Mouse (Mus musculus) liver, adult (tissue): Measurements from ENCODE around the gene Gapt.
A peak's percentile ranks its signal among the peaks of the same experiment; 100 is the strongest.

ENCODE experiments used
- GATA4 ChIP-seq: IDR thresholded peaks from 2 replicates; pipeline ENCODE4 v1.6.1; 2014; ENCODE audit warnings: mild to moderate bottlenecking, low read length; ENCODE audit not compliant: insufficient replicate concordance

The Gapt gene

DNA sequence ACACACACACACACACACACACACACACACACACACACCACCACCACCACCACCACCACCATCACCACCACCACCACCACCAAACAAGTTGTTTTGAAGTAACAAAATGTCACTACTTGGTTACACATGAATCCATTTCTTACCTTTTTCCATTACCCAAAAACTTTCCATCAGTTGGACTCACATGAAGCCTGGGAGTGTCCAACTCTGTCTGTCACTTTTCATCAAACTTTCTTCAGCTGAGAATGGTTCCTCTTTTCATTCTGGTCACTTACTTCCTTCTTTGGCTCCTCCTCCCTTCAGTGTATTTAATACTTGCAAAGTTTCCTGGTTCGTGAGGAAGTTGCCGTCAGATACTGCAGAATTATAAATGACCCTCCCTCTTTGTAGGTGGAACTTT, at the start of gene Gapt:
Gene Gapt (minus strand): TSS at position 259 of the 400 bp plus-strand sequence.
- TF ChIP-seq GATA4: no peak

DNA sequence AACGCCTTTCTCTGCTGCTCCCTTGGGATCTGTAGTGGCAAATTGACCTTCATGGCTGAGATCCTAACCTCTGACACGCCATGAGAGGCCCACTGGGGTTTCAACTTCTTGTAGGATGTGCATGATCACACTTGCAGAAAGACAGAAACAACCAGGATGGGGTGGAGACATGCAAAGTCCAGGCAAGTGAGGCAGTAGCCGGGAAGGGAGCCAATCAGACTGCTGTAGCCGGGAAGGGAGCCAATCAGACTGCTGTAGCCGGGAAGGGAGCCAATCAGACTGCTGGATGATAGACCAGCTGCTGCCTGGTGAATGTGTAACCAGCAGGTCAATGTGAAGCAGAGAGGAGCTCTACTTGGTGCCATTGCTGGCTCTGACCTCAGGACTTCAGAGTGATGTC, 49.2 kb upstream of the Gapt start:
- TF ChIP-seq GATA4: no peak

DNA sequence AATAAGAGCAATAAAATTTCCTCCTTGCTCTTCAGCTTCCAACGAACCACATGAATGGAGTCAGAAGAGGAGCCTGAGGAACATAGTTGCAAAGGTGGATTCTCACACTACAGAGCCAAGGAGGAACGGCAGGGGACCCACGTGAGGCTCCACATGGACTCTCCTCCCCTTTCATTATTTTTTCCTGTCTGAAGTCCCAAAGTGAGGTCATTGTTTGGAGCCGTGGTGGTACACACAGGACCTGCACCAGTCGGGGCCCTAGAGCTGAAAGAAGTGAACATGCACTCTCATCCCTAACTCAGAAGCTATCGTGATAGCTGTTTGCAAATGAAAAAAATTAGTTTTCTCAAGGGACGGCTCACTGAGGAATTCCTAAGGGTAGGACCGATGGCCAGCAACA, 47.1 kb upstream of the Gapt start:
- TF ChIP-seq GATA4: no peak

DNA sequence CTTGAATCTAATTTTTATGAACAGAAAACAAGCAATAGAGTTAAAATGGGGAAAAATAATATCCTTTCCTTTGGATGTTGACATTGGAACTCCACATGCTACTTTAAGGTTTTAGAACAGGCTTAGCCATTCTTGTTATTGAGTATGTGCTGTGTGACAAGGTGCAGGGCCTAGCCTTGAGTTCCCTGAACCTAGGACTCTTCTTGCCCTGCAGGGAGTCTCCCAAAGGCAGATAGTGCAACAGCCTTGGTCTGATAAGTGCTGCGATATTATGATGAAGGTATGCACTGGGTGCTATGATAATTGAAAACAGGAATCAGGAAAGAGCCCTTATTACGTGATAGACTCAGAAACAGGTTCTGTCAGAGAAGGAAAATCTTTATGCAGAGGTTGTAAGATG, 44.9 kb upstream of the Gapt start:
- TF ChIP-seq GATA4: no peak

- TF ChIP-seq GATA4: no peak
Measured at GRCm38 (mm10) chr13:110401443-110401842, 44.4 kb upstream of the Gapt start.

DNA sequence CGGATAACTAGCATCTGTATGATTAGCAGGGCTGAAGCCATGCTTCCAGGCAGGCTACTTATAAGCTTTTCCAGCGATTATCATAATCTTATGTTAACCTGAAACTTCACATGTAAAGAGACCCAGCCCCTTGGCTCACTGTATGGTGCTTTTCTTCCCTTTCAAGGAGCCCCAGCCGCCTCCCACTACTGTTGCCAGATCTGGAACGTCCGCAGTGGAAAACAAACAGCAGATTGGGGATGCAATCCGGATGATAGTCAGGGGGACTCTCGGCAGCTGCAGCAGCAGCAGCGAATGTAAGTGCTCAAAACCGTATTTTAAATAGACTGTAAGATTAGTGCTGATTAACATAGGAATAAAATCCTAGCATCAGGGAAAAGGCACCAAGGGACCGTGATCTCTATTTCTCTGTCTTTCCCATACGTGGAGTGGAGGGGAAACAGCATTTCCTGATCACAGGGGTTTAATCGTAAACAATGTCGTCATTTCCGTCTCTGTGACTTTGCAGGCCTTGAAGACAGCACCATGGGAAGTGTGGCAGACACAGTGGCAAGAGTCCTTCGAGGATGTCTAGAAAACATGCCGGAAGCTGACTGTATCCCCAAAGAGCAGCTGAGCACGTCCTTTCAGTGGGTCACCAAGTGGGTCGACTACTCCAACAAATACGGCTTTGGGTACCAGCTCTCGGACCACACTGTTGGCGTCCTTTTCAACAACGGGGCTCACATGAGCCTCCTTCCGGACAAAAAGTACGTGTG, 41.7 kb upstream of the Gapt start:
- no peak for TF ChIP-seq GATA4

GRCm38 (mm10) chr13:110397750-110398149, 40.8 kb upstream of the Gapt start:
- TF ChIP-seq GATA4: no peak

GRCm38 (mm10) chr13:110395916-110396685, 39.1 kb upstream of the Gapt start:
- no peak for TF ChIP-seq GATA4

DNA sequence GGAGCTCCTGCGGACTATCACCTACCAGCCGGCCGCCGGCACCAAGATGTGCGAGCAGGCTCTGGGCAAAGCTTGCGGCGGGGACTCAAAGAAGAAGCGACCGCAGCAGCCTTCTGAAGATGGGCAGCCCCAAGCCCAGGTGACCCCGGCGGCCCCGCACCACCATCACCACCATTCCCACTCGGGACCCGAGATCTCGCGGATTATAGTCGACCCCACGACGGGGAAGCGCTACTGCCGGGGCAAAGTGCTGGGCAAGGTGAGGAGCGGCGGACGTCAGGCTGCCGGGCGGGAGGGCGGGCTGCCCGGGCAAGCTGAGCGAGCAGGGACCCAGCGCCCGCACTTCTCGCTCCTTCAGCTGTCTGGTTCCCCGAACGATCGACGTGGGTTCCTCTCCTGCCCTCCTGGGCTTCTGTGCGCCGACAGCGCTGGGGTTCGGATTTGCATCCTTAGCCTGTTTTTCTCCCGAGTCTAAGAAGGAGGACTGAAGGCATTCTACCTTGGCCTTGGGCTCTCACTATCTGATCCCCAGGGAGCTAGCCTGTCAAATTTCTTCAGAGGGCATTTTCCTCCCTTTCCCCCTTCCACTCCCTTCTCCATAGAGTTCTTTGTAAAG, 38.3 kb upstream of the Gapt start:
- TF ChIP-seq GATA4: no peak

- peak; percentile 97; the same call in 1 of the 2 replicates for TF ChIP-seq GATA4
Measured at GRCm38 (mm10) chr13:110394291-110395178, 37.5 kb upstream of the Gapt start, which contains the start of gene Plk2. Gene Plk2, plus strand, starts transcription at chr13:110395046.

DNA sequence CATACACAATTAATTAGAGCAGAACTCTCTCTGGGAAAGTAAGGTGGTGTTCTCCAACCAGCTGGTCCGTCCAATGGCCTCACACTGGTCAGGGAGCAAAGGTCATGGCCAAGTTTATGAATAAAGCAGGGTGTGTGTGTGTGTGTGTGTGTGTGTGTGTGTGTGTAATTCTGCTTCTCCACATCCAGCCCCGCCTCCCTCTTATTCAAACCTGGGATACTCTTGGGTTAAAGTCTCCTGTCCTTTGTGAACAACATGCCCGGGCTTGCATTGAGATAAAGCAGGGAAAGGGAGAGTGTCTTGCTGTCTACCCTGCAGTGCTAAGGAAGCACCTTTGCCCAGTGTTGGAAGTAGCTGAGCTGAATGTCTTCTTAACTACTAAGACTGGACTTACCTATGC, 35.6 kb upstream of the Gapt start:
- TF ChIP-seq GATA4: no peak

GRCm38 (mm10) chr13:110392210-110392609, 35.2 kb upstream of the Gapt start:
- no peak for TF ChIP-seq GATA4

DNA sequence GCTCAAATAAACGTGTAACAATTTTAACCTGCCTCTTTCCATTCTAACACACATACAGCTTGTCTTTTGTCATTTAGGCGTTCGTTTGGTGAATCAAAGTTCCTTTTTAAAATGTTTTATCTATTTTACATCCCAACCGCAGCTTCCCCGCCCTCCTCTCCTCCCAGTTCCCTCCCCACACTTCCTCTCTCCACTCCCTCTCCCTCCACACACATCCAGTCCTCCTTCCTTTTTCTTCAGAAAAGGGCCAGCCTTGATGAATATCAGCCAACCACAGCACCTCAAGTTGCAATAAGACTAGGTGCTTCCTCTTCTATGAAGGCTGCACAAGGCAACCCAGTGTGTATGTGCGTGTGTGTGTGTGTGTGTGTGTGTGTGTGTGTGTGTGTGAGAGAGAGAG, 27.5 kb upstream of the Gapt start:
- no peak for TF ChIP-seq GATA4

DNA sequence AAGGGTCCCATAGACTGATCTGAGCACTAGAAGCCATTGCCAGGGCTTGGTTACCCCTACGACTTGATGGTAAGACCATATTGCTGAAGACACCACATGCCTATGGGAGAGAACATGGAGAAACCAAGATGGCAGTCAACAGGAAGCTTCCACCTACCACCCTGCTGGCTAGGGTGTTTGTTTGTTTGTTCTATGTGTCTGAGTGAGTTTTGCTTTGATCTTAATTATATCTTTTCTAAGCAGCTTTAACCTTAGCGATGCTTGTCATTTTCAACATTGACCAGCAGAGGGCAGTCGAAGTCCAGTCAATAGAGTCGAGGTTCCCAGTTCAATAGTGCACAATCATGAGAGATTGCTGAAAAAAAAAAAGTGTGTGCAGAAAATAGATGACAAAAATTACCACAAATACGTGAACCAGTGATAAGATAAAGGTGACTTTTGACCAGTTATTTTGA, 25.5 kb upstream of the Gapt start:
- TF ChIP-seq GATA4: no peak

DNA sequence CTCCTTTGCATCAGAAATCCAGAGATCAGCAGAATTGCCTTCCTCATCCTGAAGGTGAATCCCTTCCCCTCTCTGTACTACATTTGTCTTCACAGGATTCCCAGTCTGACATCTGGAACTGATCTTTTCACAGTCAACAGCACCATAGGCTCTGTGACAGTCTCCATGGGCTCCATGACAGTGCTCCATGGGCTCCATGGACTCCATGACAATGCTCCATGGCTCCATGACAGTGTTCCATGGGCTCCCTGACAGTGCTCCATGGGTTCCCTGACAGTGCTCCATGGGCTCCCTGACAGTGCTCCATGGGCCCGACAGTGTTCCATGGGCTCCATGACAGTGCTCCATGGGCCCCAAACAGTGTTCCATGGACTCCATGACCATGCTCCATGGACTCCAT, 12.7 kb upstream of the Gapt start:
- no peak for TF ChIP-seq GATA4

GRCm38 (mm10) chr13:110367961-110368555, 11.1 kb upstream of the Gapt start:
- no peak for TF ChIP-seq GATA4
